Mouse (Mus musculus): ENCODE results near the gene Mgmt. TPM values are rescaled to one million over a fixed set of nuclear protein-coding genes. Genes with fewer than 3 reads are reported as not detected.

Mgmt gene
- polyA plus RNA-seq, 1 experiment from 2014 or later, result 2.0 TPM

- Histone ChIP-seq H3K9ac (no peak overlapping the region), H3K9me3 (no peaks in the 10 kb centered on the region), H3K4me1 (replicated peaks) (peaks cover 43% of the 10 kb centered on the region), H3K27me3 (0 out of 2 replicates have a peak, but pooled peaks cover 9% of the 10 kb centered on the region), H3K36me3 (no peaks in the 10 kb centered on the region), H3K4me2 (no peak overlapping the region), H3K4me3 (no peak overlapping the region), H3K27ac (replicated peaks) (no peak overlapping the region)
- 89% methylated on average over 6 of the region's 6 CpGs for WGBS
- ATAC-seq (ENCODE audit: low read depth), result no peak
Observed at GRCm38 (mm10) chr7:137088141-137088540, 193.7 kb downstream of the Mgmt start.

- no peak overlapping the region for H3K4me2 ChIP-seq
- no peak overlapping the region for H3K27ac ChIP-seq (replicated peaks)
- no peak overlapping the region for H3K4me3 ChIP-seq
- no peaks in the 10 kb centered on the region for H3K36me3 ChIP-seq
- 89% methylated on average over 1 of the region's 1 CpGs for WGBS
- ATAC-seq (ENCODE audit: low read depth), result no peak
- H3K4me1 ChIP-seq (replicated peaks), result peaks cover 9% of the 10 kb centered on the region; the same call in 1 of the 2 replicates
- H3K27me3 ChIP-seq, result no peaks in the 10 kb centered on the region
- no peaks in the 10 kb centered on the region for H3K9me3 ChIP-seq
- no peak overlapping the region for H3K9ac ChIP-seq
Observed at GRCm38 (mm10) chr7:137094551-137094950, 200.1 kb downstream of the Mgmt start.

- no peak for ATAC-seq (ENCODE audit: low read depth)
- 84% methylated on average over 1 of the region's 1 CpGs for WGBS
Observed at GRCm38 (mm10) chr7:137095702-137096101, 201.3 kb downstream of the Mgmt start.

GRCm38 (mm10) chr7:137099766-137100165 is 205.4 kb downstream of the Mgmt start:
- Histone ChIP-seq H3K9ac (no peak overlapping the region), H3K4me1 (replicated peaks) (peaks cover 4% of the 10 kb centered on the region; the same call in 1 of the 2 replicates), H3K4me3 (no peak overlapping the region), H3K36me3 (no peaks in the 10 kb centered on the region), H3K27ac (replicated peaks) (no peak overlapping the region), H3K9me3 (no peaks in the 10 kb centered on the region), H3K27me3 (no peaks in the 10 kb centered on the region), H3K4me2 (no peak overlapping the region)
- no peak for ATAC-seq (ENCODE audit: low read depth)
- 87% methylated on average over 3 of the region's 3 CpGs for WGBS

More at GRCm38 (mm10) chr7:137095702-137096101, 201.3 kb downstream of the Mgmt start:
- Histone ChIP-seq H3K4me1 (replicated peaks) (peaks cover 9% of the 10 kb centered on the region; the same call in 1 of the 2 replicates), H3K27ac (replicated peaks) (no peak overlapping the region), H3K9ac (no peak overlapping the region), H3K4me2 (no peak overlapping the region), H3K27me3 (no peaks in the 10 kb centered on the region), H3K36me3 (no peaks in the 10 kb centered on the region), H3K9me3 (no peaks in the 10 kb centered on the region), H3K4me3 (no peak overlapping the region)

- H3K9ac ChIP-seq, result no peak overlapping the region
- no peak overlapping the region for H3K4me2 ChIP-seq
- WGBS, result 62% methylated on average over 10 of the region's 10 CpGs
- no peak overlapping the region for H3K4me3 ChIP-seq
- H3K4me1 ChIP-seq (replicated peaks), result peaks cover 4% of the 10 kb centered on the region; the same call in 1 of the 2 replicates
- no peaks in the 10 kb centered on the region for H3K27me3 ChIP-seq
- H3K36me3 ChIP-seq, result no peaks in the 10 kb centered on the region
- no peak overlapping the region for H3K27ac ChIP-seq (replicated peaks)
- no peaks in the 10 kb centered on the region for H3K9me3 ChIP-seq
- no peak for ATAC-seq (ENCODE audit: low read depth)
Observed at GRCm38 (mm10) chr7:137102606-137103195, 208.3 kb downstream of the Mgmt start.

- Histone ChIP-seq H3K9ac (no peak overlapping the region), H3K4me3 (no peak overlapping the region), H3K27me3 (no peaks in the 10 kb centered on the region), H3K9me3 (peaks cover 18% of the 10 kb centered on the region), H3K36me3 (no peaks in the 10 kb centered on the region), H3K4me1 (replicated peaks) (no peaks in the 10 kb centered on the region), H3K4me2 (no peak overlapping the region), H3K27ac (replicated peaks) (no peak overlapping the region)
- WGBS, result 96% methylated on average over 4 of the region's 4 CpGs
- ATAC-seq (ENCODE audit: low read depth), result no peak
Observed at GRCm38 (mm10) chr7:137112101-137112500, 217.7 kb downstream of the Mgmt start.

- Histone ChIP-seq H3K4me1 (replicated peaks) (peaks cover 11% of the 10 kb centered on the region), H3K4me2 (no peak overlapping the region), H3K27ac (replicated peaks) (no peak overlapping the region), H3K36me3 (no peaks in the 10 kb centered on the region), H3K27me3 (no peaks in the 10 kb centered on the region), H3K9ac (no peak overlapping the region), H3K9me3 (peaks cover 18% of the 10 kb centered on the region), H3K4me3 (no peak overlapping the region)
- no peak for ATAC-seq (ENCODE audit: low read depth)
- WGBS, result 88% methylated on average over 4 of the region's 4 CpGs
Observed at GRCm38 (mm10) chr7:137116246-137116645, 221.8 kb downstream of the Mgmt start.

- no peaks in the 10 kb centered on the region for H3K36me3 ChIP-seq
- no peak for ATAC-seq (ENCODE audit: low read depth)
- no peak overlapping the region for H3K4me3 ChIP-seq
- no peaks in the 10 kb centered on the region for H3K27me3 ChIP-seq
- H3K4me2 ChIP-seq, result no peak overlapping the region
- WGBS, result 68% methylated on average over 16 of the region's 16 CpGs
- H3K4me1 ChIP-seq (replicated peaks), result peaks cover 19% of the 10 kb centered on the region
- H3K9me3 ChIP-seq, result no peaks in the 10 kb centered on the region
- no peak overlapping the region for H3K9ac ChIP-seq
- H3K27ac ChIP-seq (replicated peaks), result peak overlapping the region; percentile 49
Observed at GRCm38 (mm10) chr7:137121243-137121858, 226.9 kb downstream of the Mgmt start.

- H3K27me3 ChIP-seq, result no peaks in the 10 kb centered on the region
- H3K27ac ChIP-seq (replicated peaks), result no peak overlapping the region
- 93% methylated on average over 8 of the region's 8 CpGs for WGBS
- H3K9ac ChIP-seq, result no peak overlapping the region
- no peak overlapping the region for H3K4me3 ChIP-seq
- no peak for ATAC-seq (ENCODE audit: low read depth)
- no peaks in the 10 kb centered on the region for H3K4me1 ChIP-seq (replicated peaks)
- H3K9me3 ChIP-seq, result no peaks in the 10 kb centered on the region
- H3K36me3 ChIP-seq, result no peaks in the 10 kb centered on the region
- H3K4me2 ChIP-seq, result no peak overlapping the region
Observed at GRCm38 (mm10) chr7:137128726-137129125, 234.3 kb downstream of the Mgmt start.

GRCm38 (mm10) chr7:137130211-137130610 is 235.8 kb downstream of the Mgmt start:
- no peak overlapping the region for H3K27ac ChIP-seq (replicated peaks)
- no peaks in the 10 kb centered on the region for H3K27me3 ChIP-seq
- H3K4me1 ChIP-seq (replicated peaks), result no peaks in the 10 kb centered on the region
- no peak overlapping the region for H3K9ac ChIP-seq
- 75% methylated on average over 10 of the region's 10 CpGs for WGBS
- no peaks in the 10 kb centered on the region for H3K36me3 ChIP-seq
- ATAC-seq (ENCODE audit: low read depth), result no peak
- no peak overlapping the region for H3K4me3 ChIP-seq
- H3K9me3 ChIP-seq, result no peaks in the 10 kb centered on the region
- H3K4me2 ChIP-seq, result no peak overlapping the region

- Histone ChIP-seq H3K4me3 (no peak overlapping the region), H3K36me3 (no peaks in the 10 kb centered on the region), H3K4me1 (replicated peaks) (0 out of 2 replicates have a peak, but pooled peaks cover 3% of the 10 kb centered on the region)
Observed at GRCm38 (mm10) chr7:137131957-137132356, 237.5 kb downstream of the Mgmt start.

GRCm38 (mm10) chr7:137138101-137138500 is 243.7 kb downstream of the Mgmt start:
- WGBS, result 72% methylated on average over 5 of the region's 5 CpGs

More at GRCm38 (mm10) chr7:137131957-137132356, 237.5 kb downstream of the Mgmt start:
- Histone ChIP-seq H3K27ac (replicated peaks) (no peak overlapping the region), H3K27me3 (no peaks in the 10 kb centered on the region), H3K9me3 (no peaks in the 10 kb centered on the region), H3K4me2 (no peak overlapping the region), H3K9ac (no peak overlapping the region)
- WGBS, result 72% methylated on average over 5 of the region's 5 CpGs
- ATAC-seq (ENCODE audit: low read depth), result no peak

More at GRCm38 (mm10) chr7:137138101-137138500, 243.7 kb downstream of the Mgmt start:
- no peak overlapping the region for H3K9ac ChIP-seq
- H3K4me1 ChIP-seq (replicated peaks), result peaks cover 10% of the 10 kb centered on the region
- no peak overlapping the region for H3K27ac ChIP-seq (replicated peaks)
- H3K9me3 ChIP-seq, result no peaks in the 10 kb centered on the region
- no peaks in the 10 kb centered on the region for H3K27me3 ChIP-seq
- no peak overlapping the region for H3K4me2 ChIP-seq
- H3K36me3 ChIP-seq, result no peaks in the 10 kb centered on the region
- ATAC-seq (ENCODE audit: low read depth), result no peak
- no peak overlapping the region for H3K4me3 ChIP-seq

Measured in neural tube, embryonic 13.5 days (tissue).